Mouse (Mus musculus) bone marrow macrophage, adult 2 months (primary cell): ENCODE measurements around the gene Fbxo2.

Source experiments
- CTCF ChIP-seq: IDR thresholded peaks from 2 replicates; pipeline ENCODE4 v1.5.1; 2012; ENCODE audit warnings: low read depth, mild to moderate bottlenecking, low read length, moderate library complexity
- POLR2A ChIP-seq: IDR thresholded peaks from 2 replicates; pipeline ENCODE4 v1.6.1; 2012; ENCODE audit warnings: mild to moderate bottlenecking, low read depth, low read length, borderline replicate concordance

- TF ChIP-seq CTCF, result no peak
- no peak for TF ChIP-seq POLR2A
These were observed 54.2 kb downstream of the Fbxo2 start for GRCm38 (mm10) chr4:148214460-148215136.
